Mouse (Mus musculus): ENCODE measurements around the gene Frg2f1.
A peak's percentile ranks its signal among the peaks of the same experiment; 100 is the strongest.
"Not testable (repeated sequence)": the region's sequence is repeated elsewhere in the genome, so short reads cannot be mapped to it uniquely, and the experiment has no call there.

Frg2f1 gene

DNA sequence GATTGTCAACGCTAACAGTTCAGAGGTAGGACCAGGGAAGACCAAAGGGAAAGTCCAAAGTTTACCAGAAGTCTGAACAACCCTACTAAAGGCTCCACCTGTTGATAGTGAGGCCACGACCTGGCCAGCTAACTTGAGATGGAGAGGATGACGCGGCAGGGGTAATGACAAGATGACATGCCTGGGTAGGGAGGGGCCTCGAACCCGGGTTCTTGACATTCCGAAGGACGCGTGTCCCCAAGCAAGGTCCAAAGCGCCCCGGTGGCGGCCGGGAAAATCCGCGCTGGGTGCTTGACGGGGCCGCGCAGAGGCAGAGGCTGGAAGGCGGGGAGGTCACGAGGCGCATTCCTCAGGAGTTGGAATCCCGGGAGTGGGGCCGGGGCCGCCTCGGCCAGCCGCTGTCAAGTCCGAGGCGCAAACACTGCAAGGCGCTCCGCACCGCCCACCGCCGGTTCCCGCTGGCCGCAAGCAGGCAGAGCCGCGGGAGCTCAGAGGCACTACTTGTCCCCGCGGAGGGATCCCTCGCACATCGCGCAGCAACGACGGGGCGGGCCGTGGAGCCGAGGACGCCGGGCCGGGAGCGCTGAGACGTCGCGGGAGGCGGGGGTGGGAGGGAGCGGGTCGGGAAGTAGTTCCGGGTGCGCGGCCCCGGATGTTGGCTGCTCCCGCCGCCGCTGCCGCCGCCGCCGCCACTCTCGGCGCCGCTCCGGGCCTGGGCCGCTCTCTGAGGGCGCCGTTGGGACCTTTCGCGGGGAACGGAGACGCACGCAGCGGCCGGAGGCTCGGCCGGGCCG, at the start of gene Frg2f1:
Gene Frg2f1, minus strand, starts transcription at position 499 of the 794 bp plus-strand sequence.
- peak; percentile 93 to 95 for DNase-seq

DNA sequence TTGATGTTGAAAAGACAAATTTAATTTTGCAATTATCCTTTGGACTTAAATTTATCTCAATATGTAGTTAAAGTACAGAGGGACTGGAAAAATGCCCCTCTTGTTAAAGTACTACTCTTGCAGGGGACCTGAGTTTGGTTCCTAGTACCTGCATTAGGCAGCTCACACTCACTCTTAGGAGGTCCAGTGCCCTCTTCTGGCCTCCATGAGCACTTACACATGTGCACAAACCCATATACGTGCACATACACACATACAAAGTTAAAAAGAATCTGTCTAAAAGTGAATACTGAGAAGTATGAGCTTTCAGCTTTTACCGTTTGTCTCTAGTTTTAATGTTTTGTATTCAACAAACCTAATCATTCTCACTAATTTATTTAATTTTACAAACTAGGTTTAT, 48.7 kb upstream of the Frg2f1 start:
- no peak for DNase-seq

DNA sequence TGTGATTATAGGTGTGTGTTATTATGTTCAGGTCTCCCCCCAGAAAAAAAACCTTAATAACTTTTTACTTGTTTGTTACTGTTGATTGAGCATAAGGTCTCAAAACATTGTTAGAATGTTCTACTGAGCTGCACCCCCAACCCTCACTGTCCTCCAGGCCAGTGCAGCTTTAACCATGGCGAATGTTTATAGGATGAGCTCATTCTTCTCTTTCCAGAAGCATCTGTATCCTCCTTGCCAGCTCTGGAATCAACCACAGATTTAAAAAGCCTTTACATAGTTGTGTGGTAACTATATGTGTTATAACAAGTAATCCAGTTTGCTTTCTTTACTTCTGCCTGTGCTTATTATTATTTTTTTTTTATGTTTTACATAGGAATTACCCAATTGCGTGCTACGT, 36.1 kb upstream of the Frg2f1 start:
- no peak for DNase-seq

DNA sequence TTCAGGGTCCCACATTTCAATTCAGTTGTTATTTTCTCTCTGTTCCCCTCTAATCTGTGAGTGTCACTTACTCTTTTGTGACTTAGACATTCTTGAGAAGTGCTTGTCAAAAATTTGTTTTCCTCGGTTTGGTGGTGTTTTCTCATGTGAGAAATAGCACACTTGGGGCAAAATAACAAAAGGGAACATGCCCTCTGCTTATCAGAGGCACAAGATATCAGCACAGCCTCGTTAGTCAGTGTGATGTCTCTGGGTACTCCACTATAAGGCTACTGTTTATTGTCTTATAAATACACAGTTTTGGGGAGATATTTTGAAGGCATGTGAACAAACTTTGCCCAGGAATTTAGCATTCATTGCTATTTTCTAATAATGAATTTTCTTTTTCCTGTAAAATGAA, 35.2 kb upstream of the Frg2f1 start:
- no peak for DNase-seq

DNA sequence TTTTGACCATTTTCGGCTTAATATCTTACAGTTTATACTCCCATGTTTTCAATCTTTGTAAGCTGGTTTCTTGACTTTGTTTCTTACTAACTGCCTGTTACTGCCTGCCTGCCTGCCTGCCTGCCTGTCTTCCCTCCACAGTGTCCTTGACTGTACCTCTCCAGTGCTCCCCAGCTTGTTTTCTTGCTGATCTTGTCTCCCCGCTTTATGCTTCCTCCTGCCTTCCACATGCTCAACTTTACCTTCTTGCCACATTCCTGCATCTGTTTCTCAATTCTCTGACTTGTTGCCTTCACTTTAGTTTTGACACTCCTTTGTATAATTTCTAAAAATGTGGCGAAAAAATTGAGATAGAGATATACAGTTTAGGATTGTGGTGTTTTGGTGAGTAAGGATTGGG, 33.4 kb upstream of the Frg2f1 start:
- no peak for DNase-seq

GRCm38 (mm10) chr4:119566322-119566835, 27.1 kb upstream of the Frg2f1 start:
- no peak for DNase-seq

DNA sequence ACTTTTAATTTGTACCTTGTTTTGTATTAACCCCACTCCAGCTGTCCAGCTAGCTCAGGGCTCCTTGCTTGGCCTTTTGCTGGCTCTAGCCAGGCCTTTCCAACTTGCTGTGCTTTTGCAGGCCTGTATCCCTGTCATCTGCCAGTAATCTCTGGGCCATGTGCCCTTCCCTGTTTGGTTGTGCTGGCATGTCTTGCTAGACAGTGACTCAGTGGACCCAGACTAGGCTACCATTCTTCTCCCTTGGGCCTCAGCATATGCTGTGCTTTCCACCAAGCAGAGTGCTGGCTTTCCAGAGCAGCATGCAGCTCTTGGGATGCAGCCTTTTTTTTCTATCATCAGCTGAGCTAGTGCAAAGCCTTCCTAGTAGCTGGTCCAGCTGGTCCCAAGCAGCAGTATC, 23.8 kb upstream of the Frg2f1 start:
- peak; percentile 9 to 19 for DNase-seq

- DNase-seq: no peak
Measured at GRCm38 (mm10) chr4:119555466-119555865, 16.1 kb upstream of the Frg2f1 start.

DNA sequence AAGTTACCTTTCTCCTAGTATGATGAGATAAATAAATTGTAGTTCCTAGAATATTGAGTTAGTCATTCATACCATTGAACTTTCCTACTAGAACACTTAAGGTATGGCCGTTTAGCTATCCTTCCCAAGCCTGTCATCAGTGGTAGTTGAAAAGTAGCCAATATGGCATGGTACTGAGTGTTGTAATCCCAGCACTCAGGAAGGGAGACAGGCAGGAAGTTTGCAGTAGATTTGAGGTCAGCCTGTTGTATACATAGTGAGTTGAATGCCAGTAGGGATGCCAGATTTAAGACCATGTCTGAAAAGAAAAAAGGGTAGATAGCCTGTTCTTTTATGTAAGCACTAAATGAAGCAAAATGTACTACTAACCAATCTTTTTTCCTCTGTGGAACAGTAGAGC, 11.5 kb upstream of the Frg2f1 start:
- DNase-seq: no peak

GRCm38 (mm10) chr4:119540533-119540890, 1.2 kb upstream of the Frg2f1 start:
- DNase-seq: no peak

GRCm38 (mm10) chr4:119539836-119540532, 655 bp upstream of the Frg2f1 start:
- DNase-seq: peak in 1 of 2 experiments; percentile 48

DNA sequence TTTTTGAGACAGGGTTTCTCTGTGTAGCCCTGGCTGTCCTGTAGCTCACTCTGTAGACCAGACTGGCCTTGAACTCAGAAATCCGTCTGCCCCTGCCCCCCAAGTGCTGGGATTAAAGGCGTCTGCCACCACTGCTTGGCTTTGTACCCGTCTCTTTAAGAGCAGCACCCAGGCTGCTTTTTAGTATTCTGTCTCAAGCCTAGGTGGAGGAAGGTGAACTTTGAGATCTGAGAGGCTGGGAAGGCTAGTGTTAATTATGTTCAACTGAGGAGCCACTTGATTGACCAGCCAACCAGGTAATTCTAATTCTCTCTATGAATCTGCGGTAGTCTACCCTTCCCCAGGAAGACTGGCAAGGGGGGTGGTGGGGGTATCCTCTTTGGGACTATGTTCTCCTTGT, 1.9 kb downstream of the Frg2f1 start:
- no peak for DNase-seq

GRCm38 (mm10) chr4:119536615-119537014, 2.7 kb downstream of the Frg2f1 start, which contains the start of gene Foxj3:
Gene Foxj3 (plus strand): TSS chr4:119537004.
- not testable (repeated sequence) for DNase-seq

DNA sequence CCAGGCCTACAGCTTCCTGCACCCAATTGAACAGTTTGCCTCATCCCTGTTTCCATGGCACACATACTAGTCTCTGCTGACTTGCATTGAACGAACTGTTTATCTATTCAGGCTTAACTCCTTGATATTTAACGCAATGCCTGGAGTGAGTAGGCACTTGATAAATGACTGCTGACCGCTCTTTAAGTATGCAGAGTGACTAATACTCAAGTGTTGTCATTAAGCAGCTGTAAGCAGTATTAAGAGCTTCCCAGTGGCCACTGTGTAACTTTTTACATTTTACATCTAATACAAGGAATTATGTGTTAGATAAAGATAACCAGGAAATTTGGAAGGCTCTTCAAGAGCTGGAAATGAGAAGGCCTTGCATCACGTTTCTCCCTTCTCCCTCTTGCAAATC, 4.2 kb downstream of the Frg2f1 start:
- no peak for DNase-seq

- peak in 1 of 2 experiments; percentile 32 for DNase-seq
Measured at GRCm38 (mm10) chr4:119531813-119532212, 7.5 kb downstream of the Frg2f1 start.

- no peak for DNase-seq
Measured at GRCm38 (mm10) chr4:119526329-119526845, 12.9 kb downstream of the Frg2f1 start.

DNA sequence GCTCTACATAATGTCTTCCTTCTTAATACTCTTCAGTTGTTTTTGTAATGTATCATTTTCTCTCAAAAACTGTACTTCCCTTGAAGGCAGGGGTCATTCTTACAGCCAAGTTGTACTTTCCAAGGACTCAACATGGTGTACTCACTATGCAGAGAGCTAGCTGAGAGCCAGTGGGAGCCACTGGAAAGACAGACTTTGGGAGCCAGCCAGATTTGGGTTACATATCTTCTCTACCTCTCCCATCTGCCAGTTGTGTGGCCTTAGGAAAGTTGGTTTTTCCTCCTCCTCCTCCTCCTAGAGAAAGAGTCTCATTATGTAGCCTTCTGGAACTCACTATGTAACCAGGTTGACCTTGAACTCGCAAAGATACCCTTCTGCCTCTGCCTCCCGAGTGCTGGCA, 14.9 kb downstream of the Frg2f1 start:
- DNase-seq: no peak

GRCm38 (mm10) chr4:119524010-119524409, 15.3 kb downstream of the Frg2f1 start:
- DNase-seq: no peak

GRCm38 (mm10) chr4:119523575-119523974, 15.8 kb downstream of the Frg2f1 start:
- DNase-seq: no peak

GRCm38 (mm10) chr4:119512731-119513141, 26.6 kb downstream of the Frg2f1 start:
- DNase-seq: no peak

DNA sequence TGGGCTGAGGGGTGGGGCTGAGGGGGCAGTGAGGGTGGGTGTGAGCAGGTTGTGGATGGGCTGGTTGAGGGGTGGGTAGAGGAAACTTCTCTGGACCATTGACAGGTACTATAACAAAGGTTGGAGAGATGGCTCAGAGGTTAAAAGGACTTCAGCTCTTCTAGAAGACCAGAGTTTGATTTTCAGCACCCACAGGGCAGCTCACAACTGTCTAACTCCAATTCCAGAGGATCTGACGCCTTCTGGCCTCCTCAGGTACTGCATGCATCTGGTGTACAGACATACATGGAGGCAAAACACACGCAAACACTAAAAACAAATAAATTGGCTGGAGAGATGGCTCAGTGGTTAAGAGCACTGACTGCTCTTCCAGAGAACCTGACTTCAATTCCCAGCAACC, 27.7 kb downstream of the Frg2f1 start:
- DNase-seq: no peak

DNA sequence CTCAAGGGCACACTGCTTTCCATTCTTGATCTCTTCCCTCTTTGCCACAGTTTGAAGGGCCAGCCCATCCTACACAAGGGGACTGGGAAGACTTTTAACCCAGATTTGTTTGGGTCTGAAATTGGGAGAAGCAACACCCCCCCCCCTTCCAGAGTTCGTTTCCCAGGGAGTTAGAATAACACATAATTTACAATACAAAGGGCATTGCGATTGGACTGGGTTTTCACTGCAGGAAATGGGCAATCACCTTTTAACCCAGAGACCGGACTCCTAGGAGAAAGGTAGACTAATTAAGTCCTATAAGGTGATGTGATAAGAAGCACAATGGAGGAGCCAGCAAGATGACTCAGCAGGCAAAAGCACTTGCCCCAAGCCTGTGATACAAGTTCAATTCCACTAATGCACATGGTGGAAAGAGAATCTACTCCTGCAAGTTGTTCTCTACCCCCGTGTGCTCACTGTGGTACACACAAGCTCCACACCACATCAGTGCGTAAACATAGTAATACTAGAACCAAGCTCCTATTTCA, 40.9 kb downstream of the Frg2f1 start:
- no peak for DNase-seq

- no peak for DNase-seq
Measured at GRCm38 (mm10) chr4:119492933-119493327, 46.4 kb downstream of the Frg2f1 start.
